In the genomic region with DNA sequence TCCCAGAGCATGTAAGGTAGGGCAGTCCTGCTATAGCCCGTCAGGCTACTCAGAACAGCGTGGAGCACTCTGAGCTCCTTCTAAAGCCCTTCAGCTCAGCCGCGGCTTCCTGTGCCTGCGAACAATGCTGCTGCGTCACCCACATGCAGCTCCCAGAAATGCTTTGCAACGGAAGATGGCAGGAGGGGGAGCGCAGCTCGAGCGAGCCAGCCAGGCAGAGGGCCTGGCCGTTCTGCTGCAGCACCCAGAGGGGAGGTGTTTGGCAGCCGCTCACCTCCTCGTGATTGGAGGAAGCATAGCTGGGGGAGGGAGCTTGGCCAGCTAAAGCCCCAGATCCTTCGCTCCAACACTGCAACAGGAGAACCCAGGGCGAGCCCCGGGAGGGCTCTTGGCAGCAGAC, we compare ENCODE assay signal across 8 mouse cellular contexts. TPM values are rescaled to one million over a fixed set of nuclear protein-coding genes. Genes with fewer than 3 reads are reported as not detected.
DNase-seq lines count a peak whose midpoint lies in the region; ATAC-seq and TF ChIP-seq lines count a peak whose summit lies in the region.

No protein-coding gene starts in this region.

- H3K9ac ChIP-seq in hindbrain, postnatal 0 days (replicated peaks; ENCODE audit: low read length) = peak overlapping the region; percentile 65

- ATAC-seq in common myeloid progenitor, adult 5-6 weeks (replicated peaks; ENCODE audit: low read depth, poor library complexity, severe bottlenecking) = peak; percentile 94
- peak; percentile 99 for ATAC-seq in hindbrain, postnatal 0 days
- ATAC-seq in megakaryocyte, adult 5-6 weeks (ENCODE audit: poor library complexity, severe bottlenecking) = peak; percentile 97

- intact Hi-C loops in gastrocnemius, adult 2 months (cut with DNase I) = loop anchor here (5.0 kb wide), 1 partner anchor 64 kb away; a partner anchor contains a TSS
- intact Hi-C loops in left cerebral cortex, adult 2 months (cut with DNase I) = loop anchor here (1.0 kb wide), 1 partner anchor 64 kb away; no protein-coding TSS in a partner anchor

- H3K27ac ChIP-seq in gastrocnemius, adult 2 months = peak overlapping the region; percentile 93
- H3K27ac ChIP-seq in hindbrain, postnatal 0 days = peak overlapping the region; percentile 89
- H3K27ac ChIP-seq in left cerebral cortex, adult 2 months = peak overlapping the region; percentile 97

- H3K9me3 ChIP-seq in hindbrain, postnatal 0 days (ENCODE audit: low read length) = no peaks in the 10 kb centered on the region

- peaks cover 5% of the 10 kb centered on the region for H3K36me3 ChIP-seq in hindbrain, postnatal 0 days (ENCODE audit: insufficient read depth, low read length)

- H3K4me2 ChIP-seq in hindbrain, postnatal 0 days (ENCODE audit: low read depth, low read length) = peak overlapping the region; percentile 87

- peak overlapping the region; percentile 87 for H3K4me3 ChIP-seq in gastrocnemius, adult 2 months
- H3K4me3 ChIP-seq in hindbrain, postnatal 0 days (ENCODE audit: low read length) = peak overlapping the region; percentile 56
- peak overlapping the region; percentile 56 for H3K4me3 ChIP-seq in left cerebral cortex, adult 2 months

- WGBS in hindbrain, postnatal 0 days = under 1% methylated on average over 16 of the region's 16 CpGs

- H3K27me3 ChIP-seq in hindbrain, postnatal 0 days (ENCODE audit: insufficient read depth, low read length) = no peaks in the 10 kb centered on the region

- H3K4me1 ChIP-seq in hindbrain, postnatal 0 days (ENCODE audit: insufficient read depth, low read length) = peaks cover 9% of the 10 kb centered on the region; the same call in 1 of the 2 replicates

- peak; percentile 15; the same call in 1 of the 2 replicates for TF ChIP-seq CTCF in gastrocnemius, adult 2 months (IDR thresholded peaks at IDR 0.05)
- TF ChIP-seq CTCF in hindbrain, postnatal 0 days (IDR thresholded peaks at IDR 0.05; ENCODE audit: low read depth) = peak; percentile 28; the same call in 1 of the 2 replicates
- TF ChIP-seq CTCF in left cerebral cortex, adult 2 months (IDR thresholded peaks at IDR 0.05) = peak; percentile 24

- peak; percentile 96 for DNase-seq in ZHBTc4 (ENCODE audit: low read depth, low spot score)
- DNase-seq in gastrocnemius, adult 2 months = peak; percentile 98
- peak; percentile 97 for DNase-seq in hindbrain, postnatal 0 days (ENCODE audit: low spot score)
- DNase-seq in left cerebral cortex, adult 2 months (ENCODE audit: extremely low spot score in 1 of 2, low spot score in 2 of 2) = peak; percentile 91 to 92
- DNase-seq in right cerebral cortex, adult 2 months (ENCODE audit: low spot score in 2 of 2) = peak; percentile 91 to 92
- DNase-seq in urinary bladder, postnatal 14 days (ENCODE audit: low spot score) = peak; percentile 95

RNA-seq across cellular contexts. Expression of a gene that starts 27.8 kb away (rescaled TPM):
- 186 and 204 TPM in 2 replicates for total RNA-seq in common myeloid progenitor, adult 5-6 weeks (2017)
- total RNA-seq in gastrocnemius, adult 2 months (2021) = 10 to 100 TPM; 56.6 to 61.2 TPM
- total RNA-seq in hindbrain, postnatal 0 days (2014; rRNA removed) = 138 and 142 TPM in 2 replicates
- polyA plus RNA-seq in hindbrain, postnatal 0 days (2015; fragmentation: Nextera tagmentation; extraction: Ambion mirVana) = 25.8 and 26.2 TPM in 2 replicates
- total RNA-seq in left cerebral cortex, adult 2 months (2021) = 100 to 1,000 TPM; 236 to 248 TPM
- total RNA-seq in megakaryocyte, adult 5-6 weeks (2015) = 278 TPM in 2 replicates
- 231 and 296 TPM in 2 replicates for total RNA-seq in megakaryocyte, adult 5-6 weeks (2017)

RNA-seq across cellular contexts. Expression of a gene that starts 50.9 kb away (rescaled TPM):
- 0.58 and 3.7 TPM in 2 replicates for total RNA-seq in common myeloid progenitor, adult 5-6 weeks (2017)
- under 1 TPM; 0.45 to 0.64 TPM for total RNA-seq in gastrocnemius, adult 2 months (2021)
- total RNA-seq in hindbrain, postnatal 0 days (2014; rRNA removed) = 97.2 and 121 TPM in 2 replicates
- 70.9 and 71.5 TPM in 2 replicates for polyA plus RNA-seq in hindbrain, postnatal 0 days (2015; fragmentation: Nextera tagmentation; extraction: Ambion mirVana)
- total RNA-seq in left cerebral cortex, adult 2 months (2021) = 10 to 100 TPM; 68.7 to 75.0 TPM
- 6.5 and 7.2 TPM in 2 replicates for total RNA-seq in megakaryocyte, adult 5-6 weeks (2015)
- total RNA-seq in megakaryocyte, adult 5-6 weeks (2017) = 8.7 and 10.5 TPM in 2 replicates

Comparison
In these comparisons a context has a peak if more than half of its experiments do, and no peak if none do; other contexts are left out.
1. Peak in every context shown above with its lines: DNase-seq, ATAC-seq, H3K4me3 ChIP-seq and H3K27ac ChIP-seq.